Mouse (Mus musculus): ENCODE results near the gene Ap2b1. TPM values are rescaled to one million over a fixed set of nuclear protein-coding genes. Genes with fewer than 3 reads are reported as not detected.
"Not testable (repeated sequence)": the region's sequence is repeated elsewhere in the genome, so short reads cannot be mapped to it uniquely, and the experiment has no call there.

Ap2b1 gene
- total RNA-seq (2022), result 10 to 100 TPM; 28.5 to 34.9 (median 32.6) TPM

GRCm38 (mm10) chr11:83298225-83299195 is at the start of gene Ap2b1:
Ap2b1 (plus strand) TSS chr11:83299024.
- DNase-seq (ENCODE audit: low spot score in 2 of 2), result peak; percentile 86 to 91

- not testable (repeated sequence) for DNase-seq (ENCODE audit: low spot score in 2 of 2)
Measured at GRCm38 (mm10) chr11:83257211-83257610, 41.6 kb upstream of the Ap2b1 start.

GRCm38 (mm10) chr11:83262673-83263072 is 36.2 kb upstream of the Ap2b1 start:
- DNase-seq (ENCODE audit: low spot score in 2 of 2), result no peak

- DNase-seq (ENCODE audit: low spot score in 2 of 2), result no peak
Measured at GRCm38 (mm10) chr11:83263146-83263545, 35.7 kb upstream of the Ap2b1 start.

- DNase-seq (ENCODE audit: low spot score in 2 of 2), result no peak
Measured at GRCm38 (mm10) chr11:83270842-83271150, 28.0 kb upstream of the Ap2b1 start.

GRCm38 (mm10) chr11:83271151-83271950 is 27.5 kb upstream of the Ap2b1 start:
- peak; percentile 68 to 77 for DNase-seq (ENCODE audit: low spot score in 2 of 2)

GRCm38 (mm10) chr11:83271951-83272843 is 26.6 kb upstream of the Ap2b1 start:
- DNase-seq (ENCODE audit: low spot score in 2 of 2), result no peak

- no peak for DNase-seq (ENCODE audit: low spot score in 2 of 2)
Measured at GRCm38 (mm10) chr11:83276251-83276650, 22.6 kb upstream of the Ap2b1 start.

- no peak for DNase-seq (ENCODE audit: low spot score in 2 of 2)
Measured at GRCm38 (mm10) chr11:83279024-83279423, 19.8 kb upstream of the Ap2b1 start.

GRCm38 (mm10) chr11:83279691-83280090 is 19.1 kb upstream of the Ap2b1 start:
- no peak for DNase-seq (ENCODE audit: low spot score in 2 of 2)

- DNase-seq (ENCODE audit: low spot score in 2 of 2), result no peak
Measured at GRCm38 (mm10) chr11:83282084-83282483, 16.7 kb upstream of the Ap2b1 start.

GRCm38 (mm10) chr11:83285627-83286026 is 13.2 kb upstream of the Ap2b1 start:
- no peak for DNase-seq (ENCODE audit: low spot score in 2 of 2)

- DNase-seq (ENCODE audit: low spot score in 2 of 2), result no peak
Measured at GRCm38 (mm10) chr11:83286566-83286965, 12.3 kb upstream of the Ap2b1 start, which contains the start of gene Slfn14. Slfn14 (minus strand) TSS chr11:83286726.

GRCm38 (mm10) chr11:83289036-83289435 is 9.8 kb upstream of the Ap2b1 start:
- DNase-seq (ENCODE audit: low spot score in 2 of 2), result no peak

- no peak for DNase-seq (ENCODE audit: low spot score in 2 of 2)
Measured at GRCm38 (mm10) chr11:83289633-83290032, 9.2 kb upstream of the Ap2b1 start.

- peak; percentile 88 to 94 for DNase-seq (ENCODE audit: low spot score in 2 of 2)
Measured at GRCm38 (mm10) chr11:83291375-83292250, 7.2 kb upstream of the Ap2b1 start.

GRCm38 (mm10) chr11:83292251-83292587 is 6.6 kb upstream of the Ap2b1 start:
- DNase-seq (ENCODE audit: low spot score in 2 of 2), result no peak

GRCm38 (mm10) chr11:83293182-83293581 is 5.6 kb upstream of the Ap2b1 start:
- DNase-seq (ENCODE audit: low spot score in 2 of 2), result no peak

- no peak for DNase-seq (ENCODE audit: low spot score in 2 of 2)
Measured at GRCm38 (mm10) chr11:83294133-83294532, 4.7 kb upstream of the Ap2b1 start.

GRCm38 (mm10) chr11:83297816-83298215 is 1.0 kb upstream of the Ap2b1 start:
- DNase-seq (ENCODE audit: low spot score in 2 of 2), result no peak

Measured in gastrocnemius, adult 8-10 months (tissue).